Mouse (Mus musculus) hindbrain, embryonic 10.5 days (tissue): Measurements from ENCODE around the gene Acer3. TPM values are rescaled to one million over a fixed set of nuclear protein-coding genes. Genes with fewer than 3 reads are reported as not detected.
"Not testable (repeated sequence)": the region's sequence is repeated elsewhere in the genome, so short reads cannot be mapped to it uniquely, and the experiment has no call there.

Experiments used
- DNase-seq: peaks from one replicate; pipeline ENCODE4 v3.0.0-alpha.2; 2017; ENCODE audit warnings: low spot score
- H3K27ac ChIP-seq: fragments of 300-500 bp; sonication (generic); 2 replicates; pipeline ENCODE4 v1.5.1; 2016; ENCODE audit warnings: mild to moderate bottlenecking, moderate library complexity
- H3K27me3 ChIP-seq: fragments of 300-500 bp; sonication (generic); 2 replicates; pipeline ENCODE4 v1.6.1; 2016; ENCODE audit warnings: mild to moderate bottlenecking; ENCODE audit not compliant: poor library complexity, insufficient read depth, severe bottlenecking
- H3K36me3 ChIP-seq: fragments of 300-500 bp; sonication (generic); 2 replicates; pipeline ENCODE4 v1.6.1; 2016; ENCODE audit warnings: mild to moderate bottlenecking, moderate library complexity
- H3K4me1 ChIP-seq: fragments of 300-500 bp; sonication (generic); replicated peaks from 2 replicates; pipeline ENCODE4 v1.6.1; 2016; ENCODE audit warnings: mild to moderate bottlenecking
- H3K4me3 ChIP-seq: fragments of 300-500 bp; sonication (generic); 2 replicates; pipeline ENCODE4 v1.5.1; 2016; ENCODE audit warnings: mild to moderate bottlenecking, moderate library complexity
- H3K9me3 ChIP-seq: fragments of 300-500 bp; sonication (generic); 2 replicates; pipeline ENCODE4 v1.6.1; 2016; ENCODE audit warnings: mild to moderate bottlenecking, moderate library complexity
- WGBS: fragments of 180-500 bp; shearing (Covaris S2); methylation state at CpG from one replicate; pipeline ENCODE4 v1.1.7; 2016; 5-methylcytosine and 5-hydroxymethylcytosine counted together
- polyA plus RNA-seq: library from polyadenylated mRNA; unstranded; fragments of >200 nt; fragmentation: Nextera tagmentation; extraction: Ambion mirVana; gene quantifications from 2 replicates; pipeline ENCODE4 v1.2.1, GENCODE M21; 2016

The Acer3 gene
- polyA plus RNA-seq, 1 experiment from 2014 or later = 18.5 TPM

DNA sequence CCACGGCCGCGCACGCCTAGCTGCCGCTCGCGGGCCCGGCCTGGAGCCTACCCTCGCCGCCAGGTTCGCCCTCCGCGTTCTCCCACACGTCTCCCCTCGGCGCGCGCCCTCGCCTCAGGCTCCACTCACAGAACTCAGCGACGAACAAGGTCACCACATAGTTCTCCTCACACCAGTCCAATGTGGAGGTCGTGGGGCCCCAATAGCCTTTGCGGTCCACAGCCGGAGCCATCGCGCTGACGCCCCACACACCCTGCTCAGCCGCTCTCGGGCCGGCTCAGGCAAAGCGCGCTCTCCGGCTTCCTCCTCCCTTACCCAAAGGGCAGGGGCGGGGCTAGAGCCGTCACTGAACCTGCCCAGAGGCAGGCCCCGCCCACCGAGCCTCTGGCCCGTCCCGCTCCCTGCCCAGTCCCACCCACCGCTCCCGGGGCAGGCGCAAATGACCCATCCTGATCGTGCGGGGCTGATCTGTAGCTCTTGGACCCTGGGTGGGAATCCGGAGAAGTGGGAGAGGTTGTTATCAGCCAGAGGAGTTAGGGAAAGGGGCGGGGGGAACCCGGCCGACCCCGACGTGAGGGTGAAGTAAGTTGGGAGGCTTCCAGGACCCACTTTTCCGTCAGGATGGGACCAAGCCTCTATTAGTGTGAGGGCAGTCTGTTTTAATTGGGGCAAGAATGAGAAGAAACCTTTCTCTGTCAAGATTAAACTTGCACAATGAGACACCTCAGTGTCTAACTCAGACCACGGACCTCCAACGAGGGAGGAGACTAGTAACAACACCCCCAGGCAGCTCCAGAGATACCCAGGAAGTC lies 11.6 kb downstream of the Acer3 start:
- Histone ChIP-seq H3K9me3 (no peaks in the 10 kb centered on the region), H3K27ac (peak overlapping the region; percentile 87), H3K36me3 (no peaks in the 10 kb centered on the region), H3K27me3 (0 out of 2 replicates have a peak, but pooled peaks cover 4% of the 10 kb centered on the region), H3K4me1 (peaks cover 13% of the 10 kb centered on the region), H3K4me3 (peak overlapping the region; percentile 89)
- under 1% methylated on average over 53 of the region's 53 CpGs for WGBS
- peak; percentile 94 for DNase-seq

DNA sequence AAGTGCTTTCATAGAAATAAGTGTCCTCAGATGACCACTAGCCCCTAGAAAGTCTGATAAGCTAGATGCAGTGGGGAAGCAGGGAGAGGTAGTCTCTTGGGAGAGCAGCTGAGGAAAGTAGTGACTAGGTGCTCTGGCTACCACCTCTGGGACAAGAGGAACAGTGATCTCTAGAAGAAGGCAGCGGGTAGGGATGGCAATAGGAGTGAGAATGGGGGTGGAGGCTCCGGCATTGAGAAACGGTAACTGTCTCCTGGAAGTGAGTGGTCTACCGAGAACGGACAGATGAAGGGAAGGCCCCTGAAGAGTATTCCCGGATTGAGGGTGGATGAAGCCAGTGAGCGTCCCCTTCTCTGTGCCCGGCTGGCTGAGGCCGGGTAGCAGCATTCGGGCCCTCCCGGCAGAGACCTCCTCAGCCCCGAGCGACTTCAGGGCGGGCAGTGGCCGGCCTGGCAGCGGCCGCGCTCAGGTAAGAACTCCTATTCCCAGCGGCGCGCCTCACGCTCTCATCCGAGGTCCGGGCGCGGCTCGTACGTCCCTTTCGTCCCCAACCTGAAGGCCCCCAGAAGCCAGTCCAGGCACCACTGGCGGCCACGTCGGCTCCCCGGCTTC lies 12.3 kb downstream of the Acer3 start:
- Histone ChIP-seq H3K4me1 (peaks cover 13% of the 10 kb centered on the region), H3K36me3 (no peaks in the 10 kb centered on the region), H3K4me3 (peak overlapping the region; percentile 89), H3K27ac (peak overlapping the region; percentile 87), H3K9me3 (no peaks in the 10 kb centered on the region), H3K27me3 (0 out of 2 replicates have a peak, but pooled peaks cover 4% of the 10 kb centered on the region)
- under 1% methylated on average over 33 of the region's 33 CpGs for WGBS
- no peak for DNase-seq

DNA sequence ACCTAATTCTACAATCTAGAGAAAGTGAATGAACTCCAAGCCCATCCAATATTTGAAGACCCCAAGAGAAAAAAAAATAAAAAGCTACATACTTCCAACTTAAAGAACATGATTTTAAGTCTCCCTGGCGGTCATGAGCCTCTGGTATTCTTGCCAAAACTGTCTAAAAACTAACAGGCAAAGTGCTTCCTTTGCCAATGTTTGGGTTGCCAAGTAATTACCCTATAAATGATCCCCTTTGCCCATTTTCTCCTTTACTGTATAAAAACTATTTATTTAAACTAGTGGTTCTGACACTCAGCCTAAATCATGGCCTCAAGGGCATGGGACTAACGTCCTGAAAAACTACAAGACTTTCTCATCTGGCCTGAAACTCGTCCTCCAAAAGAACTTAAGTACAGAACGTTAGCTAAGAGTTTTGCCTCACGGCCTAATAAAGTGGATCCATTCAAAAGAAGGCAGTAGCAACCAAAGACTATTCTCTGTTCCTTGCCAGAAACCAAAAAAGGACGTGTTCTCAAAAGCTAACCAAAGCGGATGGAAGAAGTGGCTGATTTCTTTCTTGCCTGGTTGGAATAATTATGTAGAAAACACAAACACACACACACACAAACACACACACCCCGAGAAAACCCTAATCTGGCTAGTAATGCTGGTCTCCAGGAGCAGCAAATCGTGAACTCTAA lies 12.9 kb downstream of the Acer3 start:
- Histone ChIP-seq H3K27me3 (0 out of 2 replicates have a peak, but pooled peaks cover 4% of the 10 kb centered on the region), H3K36me3 (no peaks in the 10 kb centered on the region), H3K27ac (no peak overlapping the region), H3K4me1 (peaks cover 13% of the 10 kb centered on the region), H3K4me3 (peak overlapping the region; percentile 89), H3K9me3 (no peaks in the 10 kb centered on the region)
- DNase-seq = no peak
- 57% methylated on average over 9 of the region's 9 CpGs for WGBS

DNA sequence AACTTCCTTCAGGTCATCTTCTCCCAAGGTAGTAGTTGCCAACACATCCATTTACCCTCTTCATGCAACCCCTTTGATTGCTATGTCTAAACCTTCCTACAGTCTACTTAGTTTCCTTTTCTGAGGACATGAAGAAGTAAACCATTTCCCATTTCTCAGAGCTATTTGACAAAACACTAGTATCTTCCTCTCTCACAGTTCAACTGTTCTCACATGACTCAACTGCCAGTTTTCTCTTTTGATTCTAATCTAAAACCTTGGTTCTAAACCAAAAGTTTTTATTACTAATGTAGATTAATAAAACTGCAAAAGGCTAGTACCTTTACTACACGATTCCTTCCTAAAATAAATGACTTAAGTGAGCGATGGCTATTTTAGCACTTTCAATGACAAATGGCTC lies 13.6 kb downstream of the Acer3 start:
- DNase-seq = no peak
- Histone ChIP-seq H3K27ac (no peak overlapping the region), H3K36me3 (no peaks in the 10 kb centered on the region), H3K27me3 (0 out of 2 replicates have a peak, but pooled peaks cover 4% of the 10 kb centered on the region), H3K4me1 (peaks cover 13% of the 10 kb centered on the region), H3K4me3 (no peak overlapping the region), H3K9me3 (no peaks in the 10 kb centered on the region)
- WGBS = 96% methylated on average over 2 of the region's 2 CpGs

DNA sequence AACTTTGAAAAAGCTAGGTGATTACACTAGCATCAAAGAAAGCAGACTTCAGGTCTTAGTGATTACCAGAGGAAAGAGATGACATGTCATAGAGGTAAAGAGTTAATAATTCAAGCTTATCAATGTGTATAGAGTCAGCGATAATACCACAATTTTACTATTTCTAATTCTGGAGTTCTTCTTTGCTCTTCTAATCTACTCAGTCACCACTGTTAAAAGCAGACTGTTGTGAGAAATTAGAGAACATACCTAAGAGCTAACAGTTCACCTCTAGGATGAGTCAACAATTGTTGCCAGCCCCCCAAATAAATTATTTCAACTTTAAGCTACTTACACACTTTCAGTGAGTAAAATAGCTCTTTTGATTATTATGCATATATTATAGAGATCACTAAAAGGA lies 28.1 kb downstream of the Acer3 start:
- no peaks in the 10 kb centered on the region for H3K36me3 ChIP-seq
- DNase-seq = no peak
- WGBS = 95% methylated on average over 1 of the region's 1 CpGs
- no peaks in the 10 kb centered on the region for H3K9me3 ChIP-seq
- H3K27me3 ChIP-seq = no peaks in the 10 kb centered on the region
- H3K27ac ChIP-seq = no peak overlapping the region
- no peak overlapping the region for H3K4me3 ChIP-seq
- H3K4me1 ChIP-seq = no peaks in the 10 kb centered on the region

DNA sequence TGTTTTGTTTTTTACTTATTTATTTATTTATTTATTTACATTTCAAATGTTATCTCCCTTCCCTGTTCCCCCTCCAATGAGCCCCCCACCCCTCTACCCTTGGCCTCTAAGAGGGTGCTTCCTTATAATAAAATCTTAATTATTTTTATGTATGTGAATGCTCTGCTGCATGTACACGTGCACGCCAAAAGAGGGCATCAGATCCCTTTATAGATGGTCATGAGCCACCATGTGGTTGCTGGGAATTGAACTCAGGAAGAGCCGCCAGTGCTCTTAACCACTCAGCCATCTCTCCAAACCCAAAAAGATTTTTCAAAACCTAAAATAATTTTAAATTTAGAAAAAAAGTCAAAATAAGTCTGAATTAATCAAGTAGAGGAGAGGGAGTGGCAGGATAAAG lies 31.4 kb downstream of the Acer3 start:
- H3K9me3 ChIP-seq = no peaks in the 10 kb centered on the region
- H3K36me3 ChIP-seq = no peaks in the 10 kb centered on the region
- no peaks in the 10 kb centered on the region for H3K4me1 ChIP-seq
- H3K27me3 ChIP-seq = no peaks in the 10 kb centered on the region
- no peak overlapping the region for H3K27ac ChIP-seq
- DNase-seq = no peak
- no peak overlapping the region for H3K4me3 ChIP-seq
- 30% methylated on average over 3 of the region's 3 CpGs for WGBS

DNA sequence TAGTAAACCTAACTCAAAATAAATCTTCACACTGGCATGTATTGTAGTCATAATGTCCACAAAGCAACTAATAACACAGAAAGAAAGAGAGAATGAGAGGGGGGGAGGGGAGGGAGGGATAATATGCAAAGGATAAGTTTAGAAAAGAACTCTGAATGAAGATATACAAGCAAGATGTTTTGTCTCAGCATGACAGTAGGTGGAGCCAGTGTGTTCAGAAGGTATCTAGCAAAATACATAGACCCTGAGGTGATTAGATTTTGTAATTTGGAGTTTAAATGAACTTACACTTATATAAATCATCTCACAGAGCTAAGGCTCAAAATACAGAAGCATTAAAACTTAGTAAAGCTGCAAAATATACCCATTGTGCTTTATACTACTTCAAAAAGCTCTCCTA lies 44.7 kb downstream of the Acer3 start:
- Histone ChIP-seq H3K27ac (no peak overlapping the region), H3K4me3 (no peak overlapping the region), H3K27me3 (no peaks in the 10 kb centered on the region), H3K9me3 (no peaks in the 10 kb centered on the region; the same call in 1 of the 2 replicates), H3K36me3 (no peaks in the 10 kb centered on the region), H3K4me1 (no peaks in the 10 kb centered on the region)
- no peak for DNase-seq

DNA sequence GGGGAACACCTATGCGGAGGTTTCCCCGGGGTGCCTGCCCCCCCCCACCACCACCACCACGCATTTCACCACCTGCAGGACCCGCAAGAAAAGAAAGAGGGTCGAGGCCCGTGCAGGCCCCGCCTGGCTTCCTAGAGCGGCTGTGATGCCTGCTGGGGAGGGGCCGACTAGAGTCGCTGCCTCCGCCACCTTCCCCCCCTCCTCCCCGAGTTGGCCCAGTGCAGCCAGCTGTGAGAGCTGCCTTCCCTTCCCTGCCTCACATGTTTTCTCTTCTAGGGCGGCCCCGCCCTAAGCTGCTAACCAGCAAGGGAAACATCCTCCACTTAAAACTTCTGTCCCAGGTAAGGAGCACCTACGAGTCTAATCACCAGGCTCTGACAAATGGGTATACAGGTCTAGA lies 52.8 kb downstream of the Acer3 start:
- WGBS = 25% methylated on average over 15 of the region's 15 CpGs
- H3K4me1 ChIP-seq, H3K27me3 ChIP-seq, H3K36me3 ChIP-seq, H3K9me3 ChIP-seq, H3K27ac ChIP-seq: not testable (repeated sequence)
- H3K4me3 ChIP-seq = peak overlapping the region; percentile 35
- DNase-seq = peak; percentile 13

DNA sequence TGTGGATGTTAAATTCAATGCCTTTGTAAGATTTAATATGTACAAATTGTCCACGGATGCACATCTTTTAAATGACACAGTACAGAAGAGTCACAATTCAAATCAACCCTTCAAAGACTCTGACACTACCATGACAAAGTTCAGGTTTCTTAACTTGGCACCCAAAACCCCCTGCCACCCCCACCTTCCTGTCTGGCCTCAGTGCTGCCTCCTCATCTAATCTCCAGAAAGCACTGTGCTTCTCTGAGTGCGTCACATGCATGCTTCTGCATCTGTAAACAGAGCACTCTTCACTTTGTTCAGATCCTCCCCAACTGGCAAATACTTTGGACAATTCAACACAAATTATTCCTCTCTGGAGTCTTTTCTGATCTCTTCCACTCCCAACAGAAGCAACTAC lies 68.5 kb downstream of the Acer3 start:
- 93% methylated on average over 2 of the region's 2 CpGs for WGBS
- no peaks in the 10 kb centered on the region for H3K4me1 ChIP-seq
- no peak overlapping the region for H3K27ac ChIP-seq
- peaks cover 7% of the 10 kb centered on the region for H3K36me3 ChIP-seq
- H3K4me3 ChIP-seq = no peak overlapping the region
- DNase-seq = no peak
- H3K9me3 ChIP-seq = 0 out of 2 replicates have a peak, but pooled peaks cover 3% of the 10 kb centered on the region
- no peaks in the 10 kb centered on the region for H3K27me3 ChIP-seq

DNA sequence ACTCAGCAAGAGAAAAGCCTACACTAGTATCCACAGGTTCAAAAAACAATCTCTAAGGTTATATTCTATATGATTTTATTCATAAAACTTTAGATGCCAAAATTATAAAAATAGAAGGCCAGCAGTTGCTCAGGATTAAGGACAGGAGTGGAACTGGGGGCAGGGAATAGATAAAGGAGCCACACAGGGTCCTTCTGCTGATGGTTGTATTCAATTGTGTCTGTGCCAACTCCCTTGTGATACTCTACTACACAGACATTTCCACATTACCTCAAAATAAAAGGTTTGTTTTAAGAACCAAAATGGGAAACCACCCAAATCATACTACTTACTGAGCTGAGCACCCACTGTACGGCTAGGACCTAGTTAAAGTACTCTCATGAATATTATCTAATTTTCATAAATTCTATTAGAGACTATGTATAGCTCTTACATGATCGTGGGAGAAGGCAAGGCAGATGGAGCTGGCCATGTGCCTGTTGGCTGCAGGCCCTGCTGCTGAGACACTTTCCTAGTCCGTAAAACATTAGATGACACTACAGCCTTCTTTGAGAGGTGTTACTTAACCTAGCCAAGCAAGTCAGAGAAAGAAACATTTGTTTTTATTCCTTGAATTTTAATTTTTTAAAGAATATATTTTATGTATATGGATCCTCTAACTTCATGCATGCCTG lies 84.2 kb downstream of the Acer3 start:
- no peak overlapping the region for H3K4me3 ChIP-seq

DNA sequence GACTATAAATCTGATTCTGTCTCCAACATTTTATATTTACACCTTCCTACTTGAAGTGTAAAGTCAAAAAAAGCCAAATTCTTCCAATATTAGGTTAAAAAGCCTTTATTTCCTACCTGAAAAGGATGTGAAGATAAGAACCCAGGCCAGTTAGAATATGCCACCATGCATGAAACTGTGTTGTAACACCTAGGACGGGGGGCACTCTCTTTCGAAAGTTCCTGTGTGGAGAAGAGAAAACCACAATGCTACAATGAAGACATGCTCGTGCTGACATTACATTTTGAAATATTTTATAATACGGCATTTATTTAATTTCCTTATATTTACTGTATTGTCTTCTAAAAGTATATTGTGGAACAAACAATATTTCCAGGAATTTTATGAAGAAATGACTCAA lies 97.2 kb downstream of the Acer3 start:
- no peak for DNase-seq
- H3K4me1 ChIP-seq = no peaks in the 10 kb centered on the region
- H3K9me3 ChIP-seq = no peaks in the 10 kb centered on the region
- no peak overlapping the region for H3K27ac ChIP-seq
- no peaks in the 10 kb centered on the region for H3K27me3 ChIP-seq
- H3K36me3 ChIP-seq = 0 out of 2 replicates have a peak, but pooled peaks cover 4% of the 10 kb centered on the region
- 91% methylated on average over 4 of the region's 4 CpGs for WGBS
- no peak overlapping the region for H3K4me3 ChIP-seq

More for the DNA sequence above, 84.2 kb downstream of the Acer3 start:
- 90% methylated on average over 3 of the region's 3 CpGs for WGBS
- Histone ChIP-seq H3K27me3 (no peaks in the 10 kb centered on the region), H3K27ac (no peak overlapping the region), H3K9me3 (no peaks in the 10 kb centered on the region), H3K4me1 (no peaks in the 10 kb centered on the region), H3K36me3 (no peaks in the 10 kb centered on the region)
- DNase-seq = no peak

DNA sequence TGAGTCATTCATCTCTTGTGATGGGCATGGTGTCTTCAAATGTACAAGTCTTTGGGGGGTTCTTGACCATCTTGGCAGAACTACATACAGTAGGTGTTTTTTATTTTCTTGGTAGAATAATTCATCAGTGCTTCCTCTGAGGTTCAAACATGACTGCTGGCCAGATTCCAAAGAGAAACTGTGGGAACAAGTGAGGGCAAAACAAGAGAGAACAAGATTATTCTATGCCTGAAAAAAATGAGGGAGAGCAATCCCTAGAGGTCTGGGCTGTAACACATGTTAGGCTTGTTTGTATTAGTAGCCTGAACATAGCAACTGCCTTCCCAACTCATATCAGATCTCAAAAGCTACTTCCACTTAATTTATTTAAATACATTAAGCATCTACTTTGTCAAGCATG lies 104.3 kb downstream of the Acer3 start:
- H3K4me3 ChIP-seq = no peak overlapping the region
- H3K27me3 ChIP-seq = no peaks in the 10 kb centered on the region
- no peak for DNase-seq
- 0 out of 2 replicates have a peak, but pooled peaks cover 1% of the 10 kb centered on the region for H3K36me3 ChIP-seq
- H3K9me3 ChIP-seq = no peaks in the 10 kb centered on the region
- no peaks in the 10 kb centered on the region for H3K4me1 ChIP-seq
- H3K27ac ChIP-seq = no peak overlapping the region
